Mouse (Mus musculus) forebrain, postnatal 0 days (tissue): ENCODE data around the gene Kirrel3. TPM values are rescaled to one million over a fixed set of nuclear protein-coding genes. Genes with fewer than 3 reads are reported as not detected.

Experiments used
- ATAC-seq: fragments of 200-750 bp; cut with Nextera tagmentation; 2 replicates; pipeline ENCODE4 v1.8.0; 2017; ENCODE audit warnings: mild to moderate bottlenecking, moderate library complexity
- DNase-seq: peaks from one replicate; pipeline ENCODE4 v3.0.0-alpha.2; 2015
- H3K27ac ChIP-seq: fragments of 300-500 bp; sonication (generic); 2 replicates; pipeline ENCODE4 v1.5.1; 2014; ENCODE audit warnings: low read depth, mild to moderate bottlenecking, antibody characterized with exemption, low read length, moderate library complexity, mixed read lengths
- H3K27me3 ChIP-seq: fragments of 300-500 bp; sonication (generic); 2 replicates; pipeline ENCODE4 v1.6.1; 2014; ENCODE audit warnings: mild to moderate bottlenecking, low read length, mixed read lengths; ENCODE audit not compliant: insufficient read depth
- H3K36me3 ChIP-seq: fragments of 300-500 bp; sonication (generic); 2 replicates; pipeline ENCODE4 v1.6.1; 2014; ENCODE audit warnings: mild to moderate bottlenecking, moderate library complexity; ENCODE audit not compliant: insufficient read depth
- H3K4me1 ChIP-seq: fragments of 300-500 bp; sonication (generic); 2 replicates; pipeline ENCODE4 v1.6.1; 2014; ENCODE audit warnings: antibody characterized with exemption; ENCODE audit not compliant: insufficient read depth
- H3K4me2 ChIP-seq: fragments of 300-500 bp; sonication (generic); 2 replicates; pipeline ENCODE4 v1.6.1; 2014; ENCODE audit warnings: low read depth, mild to moderate bottlenecking, moderate library complexity
- H3K4me3 ChIP-seq: fragments of 300-500 bp; sonication (generic); 2 replicates; pipeline ENCODE4 v1.5.1; 2014; ENCODE audit warnings: low read depth, low read length, mixed read lengths
- H3K9ac ChIP-seq: fragments of 300-500 bp; sonication (generic); 2 replicates; pipeline ENCODE4 v1.6.1; 2014; ENCODE audit warnings: mild to moderate bottlenecking
- H3K9me3 ChIP-seq: fragments of 300-500 bp; sonication (generic); 2 replicates; pipeline ENCODE4 v1.6.1; 2016; ENCODE audit warnings: low read length
- CTCF ChIP-seq: sonication (generic); IDR thresholded peaks from 2 replicates; pipeline ENCODE4 v1.5.1; 2016; ENCODE audit warnings: antibody characterized with exemption, control low read depth, low read depth
- WGBS: fragments of 180-500 bp; shearing (Covaris S2); extraction: QIAGEN DNeasy Blood & Tissue Kit; methylation state at CpG from one replicate; pipeline ENCODE4 v1.1.7; 2014; 5-methylcytosine and 5-hydroxymethylcytosine counted together
- polyA plus RNA-seq: library from polyadenylated mRNA; unstranded; fragments of >200 nt; fragmentation: Nextera tagmentation; extraction: Ambion mirVana; gene quantifications from 2 replicates; pipeline ENCODE4 v1.2.1, GENCODE M21; 2015
- total RNA-seq: library from RNA; depleted of rRNA; stranded (reverse); fragments of >200 nt; gene quantifications from 2 replicates; pipeline ENCODE4 v1.2.3, GENCODE M21; 2014

The Kirrel3 gene
- total and polyA plus RNA-seq, 2 experiments from 2014 or later: 35.3 to 57.6 TPM

- WGBS: 32% methylated on average over 4 of the region's 4 CpGs
- peak; percentile 84 for TF ChIP-seq CTCF
- no peaks in the 10 kb centered on the region for H3K27me3 ChIP-seq
- H3K36me3 ChIP-seq: no peaks in the 10 kb centered on the region
- no peak overlapping the region for H3K9ac ChIP-seq
- H3K9me3 ChIP-seq: no peaks in the 10 kb centered on the region
- no peak overlapping the region for H3K4me2 ChIP-seq
- ATAC-seq (peak; percentile 41; the same call in 1 of the 2 replicates), DNase-seq (peak; percentile 81)
- no peak overlapping the region for H3K27ac ChIP-seq
- no peak overlapping the region for H3K4me3 ChIP-seq
- peaks cover 10% of the 10 kb centered on the region for H3K4me1 ChIP-seq
These were observed 267.1 kb downstream of the Kirrel3 start for GRCm38 (mm10) chr9:34752801-34753170.

- Histone ChIP-seq H3K4me3 (no peak overlapping the region), H3K4me2 (no peak overlapping the region), H3K27me3 (no peaks in the 10 kb centered on the region), H3K9ac (no peak overlapping the region), H3K27ac (no peak overlapping the region), H3K4me1 (peaks cover 10% of the 10 kb centered on the region), H3K9me3 (no peaks in the 10 kb centered on the region), H3K36me3 (no peaks in the 10 kb centered on the region)
- DNase-seq (no peak), ATAC-seq (no peak)
- TF ChIP-seq CTCF: no peak
- WGBS: 58% methylated on average over 5 of the region's 5 CpGs
These were observed 268.2 kb downstream of the Kirrel3 start for GRCm38 (mm10) chr9:34753891-34754290.

- no peak for ATAC-seq
- TF ChIP-seq CTCF: no peak
These were observed 268.9 kb downstream of the Kirrel3 start for GRCm38 (mm10) chr9:34754523-34755097.

GRCm38 (mm10) chr9:34756055-34756454 is 270.4 kb downstream of the Kirrel3 start:
- ATAC-seq (0 out of 2 replicates have a peak, but pooled peaks have one; percentile 23), DNase-seq (peak; percentile 32)
- no peak overlapping the region for H3K27ac ChIP-seq
- no peak overlapping the region for H3K4me3 ChIP-seq
- H3K9me3 ChIP-seq: no peaks in the 10 kb centered on the region
- H3K4me1 ChIP-seq: peaks cover 5% of the 10 kb centered on the region
- H3K4me2 ChIP-seq: no peak overlapping the region
- no peaks in the 10 kb centered on the region for H3K36me3 ChIP-seq
- H3K9ac ChIP-seq: no peak overlapping the region
- WGBS: 40% methylated on average over 7 of the region's 7 CpGs
- TF ChIP-seq CTCF: no peak
- H3K27me3 ChIP-seq: no peaks in the 10 kb centered on the region

More at GRCm38 (mm10) chr9:34754523-34755097, 268.9 kb downstream of the Kirrel3 start:
- no peaks in the 10 kb centered on the region for H3K36me3 ChIP-seq
- peaks cover 9% of the 10 kb centered on the region for H3K4me1 ChIP-seq
- no peak for DNase-seq
- H3K27ac ChIP-seq: no peak overlapping the region
- WGBS: 21% methylated on average over 6 of the region's 6 CpGs
- H3K9ac ChIP-seq: no peak overlapping the region
- no peaks in the 10 kb centered on the region for H3K9me3 ChIP-seq
- H3K4me2 ChIP-seq: no peak overlapping the region
- H3K4me3 ChIP-seq: no peak overlapping the region
- H3K27me3 ChIP-seq: no peaks in the 10 kb centered on the region

- ATAC-seq (no peak), DNase-seq (no peak)
- Histone ChIP-seq H3K9me3 (no peaks in the 10 kb centered on the region), H3K4me3 (no peak overlapping the region), H3K36me3 (no peaks in the 10 kb centered on the region), H3K4me2 (no peak overlapping the region), H3K4me1 (peaks cover 5% of the 10 kb centered on the region), H3K27ac (no peak overlapping the region), H3K27me3 (no peaks in the 10 kb centered on the region), H3K9ac (no peak overlapping the region)
- WGBS: 26% methylated on average over 5 of the region's 5 CpGs
- no peak for TF ChIP-seq CTCF
These were observed 273.2 kb downstream of the Kirrel3 start for GRCm38 (mm10) chr9:34758925-34759324.

GRCm38 (mm10) chr9:34760521-34760920 is 274.8 kb downstream of the Kirrel3 start:
- Histone ChIP-seq H3K4me3 (no peak overlapping the region), H3K9ac (no peak overlapping the region), H3K27ac (no peak overlapping the region), H3K4me1 (no peaks in the 10 kb centered on the region), H3K27me3 (no peaks in the 10 kb centered on the region), H3K36me3 (no peaks in the 10 kb centered on the region), H3K9me3 (no peaks in the 10 kb centered on the region), H3K4me2 (no peak overlapping the region)
- ATAC-seq (peak; percentile 65; the same call in 1 of the 2 replicates), DNase-seq (peak; percentile 61)
- WGBS: 43% methylated on average over 3 of the region's 3 CpGs
- TF ChIP-seq CTCF: no peak

GRCm38 (mm10) chr9:34766792-34767623 is 281.3 kb downstream of the Kirrel3 start:
- WGBS: 21% methylated on average over 7 of the region's 7 CpGs
- H3K9ac ChIP-seq: no peak overlapping the region
- 0 out of 2 replicates have a peak, but pooled peaks cover 5% of the 10 kb centered on the region for H3K9me3 ChIP-seq
- no peaks in the 10 kb centered on the region for H3K27me3 ChIP-seq
- DNase-seq (no peak), ATAC-seq (peak; percentile 51; the same call in 1 of the 2 replicates)
- H3K4me3 ChIP-seq: no peak overlapping the region
- peaks cover 11% of the 10 kb centered on the region for H3K4me1 ChIP-seq
- no peak for TF ChIP-seq CTCF
- H3K36me3 ChIP-seq: no peaks in the 10 kb centered on the region
- H3K4me2 ChIP-seq: no peak overlapping the region
- no peak overlapping the region for H3K27ac ChIP-seq
